Mouse (Mus musculus) gonadal fat pad, adult 2 months (tissue): ENCODE measurements around the gene Slc23a2. TPM values are rescaled to one million over a fixed set of nuclear protein-coding genes. Genes with fewer than 3 reads are reported as not detected.

ENCODE experiments used
- DNase-seq: peaks from one replicate; pipeline ENCODE4 v3.0.0-alpha.2; 2012; ENCODE audit warnings: low read depth
- polyA plus RNA-seq: library from polyadenylated mRNA; depleted of rRNA; stranded (reverse); fragments of >200 nt; gene quantifications from 2 replicates; pipeline ENCODE4 v1.2.3, GENCODE M21; 2012

Gene Slc23a2
- polyA plus RNA-seq, 1 experiment = 17.5 TPM

DNA sequence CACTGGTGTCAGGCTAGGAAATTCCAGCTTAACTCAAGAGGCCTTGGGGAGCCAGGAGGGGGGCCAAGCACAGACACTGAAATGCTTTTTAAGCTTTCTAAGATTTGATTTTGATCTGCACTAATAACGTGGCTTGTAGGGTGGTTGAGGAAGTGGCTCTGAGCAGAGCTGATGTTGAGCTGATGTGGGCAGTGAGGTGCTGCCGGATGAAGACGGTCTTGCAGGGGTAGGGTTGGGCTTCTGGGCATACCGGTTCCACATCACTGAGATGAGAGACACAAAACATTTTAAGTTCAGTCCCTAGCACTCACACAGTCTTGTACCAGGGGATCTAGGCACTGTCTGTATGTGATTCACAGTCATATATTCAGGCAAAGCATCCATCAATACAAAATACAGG, 46.5 kb downstream of the Slc23a2 start:
- DNase-seq = no peak

DNA sequence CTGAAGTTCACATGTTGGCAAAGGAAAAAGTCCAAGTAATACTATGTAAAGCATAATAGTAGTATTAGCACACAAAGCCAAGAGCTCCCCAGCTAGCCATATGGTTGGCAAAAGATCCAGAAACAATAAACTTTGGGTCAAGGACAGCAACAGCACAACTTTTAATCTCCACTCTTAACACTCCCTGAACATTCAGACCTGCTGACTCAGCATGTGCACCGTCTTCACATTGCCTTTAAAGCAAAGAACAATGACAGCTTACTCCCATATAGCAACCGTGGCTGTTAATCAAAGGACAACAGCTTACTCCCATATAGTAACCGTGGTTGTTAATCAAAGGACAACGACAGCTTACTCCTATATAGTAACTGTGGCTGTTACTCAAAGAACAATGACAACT, 48.3 kb downstream of the Slc23a2 start:
- DNase-seq = no peak

DNA sequence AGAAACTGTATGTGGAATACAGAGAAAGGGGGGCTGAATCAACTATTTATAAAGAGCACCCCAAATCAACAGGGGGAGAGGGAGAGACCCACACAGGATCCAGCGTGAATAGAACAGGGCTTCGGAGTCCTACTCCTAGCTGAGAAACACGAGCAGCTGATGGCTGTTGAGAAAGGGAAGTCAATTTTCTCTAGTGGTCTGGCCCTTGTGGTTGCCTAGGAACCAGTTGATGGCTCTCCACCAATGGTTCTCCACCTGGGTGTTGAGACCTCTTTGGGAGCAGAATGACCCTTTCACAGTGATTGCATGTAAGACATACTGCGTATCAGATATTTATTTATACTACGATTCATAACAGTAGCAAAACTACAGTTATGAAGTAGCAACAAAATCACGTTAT, 49.1 kb downstream of the Slc23a2 start:
- DNase-seq = no peak

DNA sequence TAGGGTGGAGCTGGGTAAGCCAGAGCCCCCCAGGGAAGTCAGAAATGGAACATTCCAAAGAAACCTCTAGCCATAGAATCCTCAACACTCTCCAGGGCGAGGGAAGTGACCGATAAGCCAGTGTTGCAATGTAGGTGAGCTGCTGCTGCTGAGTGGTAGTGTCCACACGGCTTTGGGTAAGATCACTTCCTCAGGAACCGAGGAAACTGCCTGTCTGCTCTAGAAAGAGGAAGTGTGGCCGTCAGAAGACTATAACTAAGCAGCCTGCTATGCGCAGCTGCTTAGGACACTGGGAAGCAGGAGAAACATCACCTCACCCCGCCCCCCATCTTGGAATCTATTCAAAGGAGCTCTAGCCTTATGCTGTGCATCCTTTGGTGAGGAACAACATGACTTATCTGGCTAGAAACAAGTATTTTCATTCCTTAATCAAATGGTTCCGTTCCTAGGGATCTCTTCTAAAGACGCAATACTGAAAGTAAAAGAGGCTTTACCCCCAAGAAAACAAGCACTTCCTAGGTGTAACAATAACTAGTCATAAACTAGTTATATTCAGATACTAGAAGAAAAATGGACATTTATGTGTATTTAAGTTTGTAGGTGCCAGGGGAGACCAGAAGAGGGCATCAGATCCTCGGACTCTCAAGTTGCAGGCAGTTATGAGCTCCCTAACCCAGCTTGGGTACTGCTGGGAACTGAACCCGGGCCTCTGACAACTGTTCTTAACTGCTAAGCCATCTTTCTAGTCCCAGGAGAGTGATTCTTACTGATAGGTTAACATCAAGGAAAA, 50.3 kb downstream of the Slc23a2 start:
- no peak for DNase-seq

DNA sequence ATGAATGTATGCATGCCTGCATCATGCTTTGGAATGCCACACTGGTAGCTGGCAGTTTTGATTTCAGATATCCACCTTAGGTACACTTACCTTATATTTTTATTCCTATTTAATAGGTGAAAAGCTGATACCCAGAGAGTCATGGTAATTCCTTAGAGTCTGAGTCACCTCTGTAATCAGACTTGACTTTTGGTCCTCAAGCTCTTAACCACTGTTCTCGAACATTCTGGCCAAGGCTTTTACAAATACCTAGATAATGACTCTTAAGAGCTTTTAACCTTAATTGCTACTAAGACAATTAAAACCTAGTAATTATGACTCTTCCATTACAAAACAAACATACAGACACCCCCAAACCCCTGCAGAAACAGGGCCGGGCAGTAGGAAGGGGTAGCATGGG, 51.2 kb downstream of the Slc23a2 start:
- DNase-seq = no peak

DNA sequence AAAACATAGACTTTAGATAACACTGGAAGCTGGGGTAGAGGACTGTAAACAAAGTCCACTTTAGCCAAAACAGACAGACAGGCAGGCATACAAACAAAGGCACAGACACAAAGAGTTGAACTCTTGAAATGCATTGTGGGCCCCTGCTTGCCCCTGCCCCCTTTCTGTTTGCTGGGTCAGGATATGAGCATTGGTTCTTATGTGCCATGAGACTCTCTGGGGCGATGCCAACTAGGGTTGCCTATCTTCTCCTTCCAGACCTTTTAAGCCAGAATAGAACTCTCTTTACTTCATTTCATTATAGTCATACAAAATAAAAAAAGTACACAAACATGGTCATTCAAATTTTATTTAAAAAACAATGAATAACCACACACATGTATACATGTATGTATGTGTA, 51.6 kb downstream of the Slc23a2 start:
- no peak for DNase-seq

DNA sequence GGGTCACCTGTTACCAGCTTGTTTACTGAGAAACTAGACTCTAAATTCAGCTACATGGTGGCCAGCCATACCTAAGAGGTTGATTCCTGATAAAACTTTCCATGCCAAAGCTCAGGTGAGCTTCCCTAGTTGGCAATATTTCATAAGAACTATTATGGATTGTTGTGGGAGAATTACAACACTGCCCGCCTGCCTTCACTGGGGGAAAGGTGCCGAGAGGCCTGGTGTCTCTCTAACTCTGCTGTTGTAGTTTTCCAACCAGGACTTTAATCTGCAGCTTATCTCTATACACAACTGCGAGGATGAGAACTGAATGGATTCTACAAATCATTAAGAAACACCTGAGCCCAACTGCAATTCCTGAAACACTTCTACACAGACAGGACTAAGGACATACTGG, 52.2 kb downstream of the Slc23a2 start:
- peak; percentile 84 for DNase-seq

DNA sequence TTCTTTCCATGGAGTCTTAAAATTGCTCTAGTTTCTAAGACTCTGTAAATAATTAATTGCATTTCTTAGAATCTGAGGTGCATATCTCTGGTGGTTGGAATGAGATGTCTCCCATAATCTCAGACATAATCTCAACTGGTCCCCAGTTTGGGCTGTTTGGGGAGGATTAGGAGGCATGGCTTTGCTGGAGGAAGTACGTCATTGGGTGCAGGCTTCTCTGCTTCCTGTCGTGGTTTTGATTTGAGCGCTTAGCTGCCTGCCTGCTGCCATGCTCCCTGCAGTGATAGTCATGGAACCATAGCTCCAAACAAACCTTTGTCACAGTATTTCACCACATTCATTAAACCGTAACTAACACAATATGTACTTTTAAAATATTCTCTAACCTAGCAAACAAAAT, 53.2 kb downstream of the Slc23a2 start:
- DNase-seq = no peak

DNA sequence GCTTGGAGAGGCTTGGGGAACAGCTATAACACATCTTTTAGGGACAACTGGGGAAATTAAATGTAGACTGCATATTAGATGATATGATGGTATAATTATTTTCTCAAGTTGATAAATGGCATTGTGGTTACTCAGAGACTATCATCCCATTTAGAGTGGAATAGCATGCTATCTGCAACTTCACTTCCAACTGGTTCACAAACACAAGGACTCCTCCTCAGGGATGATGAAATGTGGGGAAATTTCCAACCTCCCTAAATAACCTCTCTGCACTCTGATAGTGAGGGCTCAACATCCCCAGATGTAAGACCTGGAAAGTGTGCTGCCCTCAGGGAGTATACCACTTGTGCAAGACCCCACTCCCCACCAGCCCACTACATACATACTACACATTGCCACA, 60.1 kb downstream of the Slc23a2 start:
- DNase-seq = no peak

DNA sequence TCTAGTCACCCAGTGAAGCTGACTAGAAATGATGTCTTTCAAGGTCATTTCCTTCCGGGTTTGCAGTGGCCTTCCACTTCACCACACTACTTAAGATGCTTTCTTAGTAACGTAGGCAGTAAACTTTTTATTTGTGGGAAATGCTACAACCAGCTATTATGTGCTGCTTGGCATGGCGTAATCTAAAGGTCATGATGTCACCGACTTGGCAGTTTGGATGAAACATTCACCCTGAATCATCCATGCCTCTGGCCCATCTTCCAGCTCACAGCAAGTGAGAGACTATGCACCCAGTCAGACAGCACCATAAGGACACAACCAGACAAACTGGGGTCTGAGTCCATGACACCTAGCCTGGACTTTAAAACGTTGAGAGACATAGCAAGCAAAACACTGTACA, 60.5 kb downstream of the Slc23a2 start:
- DNase-seq = no peak

DNA sequence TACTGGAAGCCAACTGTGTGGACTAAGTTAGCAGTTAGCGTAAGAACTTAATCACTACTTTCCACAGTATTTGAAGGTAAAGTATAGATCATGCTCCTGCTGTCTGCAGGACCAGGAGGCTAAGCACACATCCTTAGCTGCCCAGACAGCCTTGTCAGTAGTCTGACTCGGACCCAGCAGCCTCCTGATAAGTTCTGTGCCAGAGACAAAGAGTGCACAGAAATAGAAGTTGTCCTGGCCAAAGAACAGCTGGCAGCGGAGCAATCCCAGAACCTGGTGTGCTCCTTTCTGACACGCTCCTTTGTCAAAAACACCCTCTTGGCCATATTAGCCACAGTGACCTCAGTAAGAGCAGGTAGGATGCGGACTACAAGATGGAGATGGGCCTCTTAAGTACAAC, 65.8 kb downstream of the Slc23a2 start:
- no peak for DNase-seq

DNA sequence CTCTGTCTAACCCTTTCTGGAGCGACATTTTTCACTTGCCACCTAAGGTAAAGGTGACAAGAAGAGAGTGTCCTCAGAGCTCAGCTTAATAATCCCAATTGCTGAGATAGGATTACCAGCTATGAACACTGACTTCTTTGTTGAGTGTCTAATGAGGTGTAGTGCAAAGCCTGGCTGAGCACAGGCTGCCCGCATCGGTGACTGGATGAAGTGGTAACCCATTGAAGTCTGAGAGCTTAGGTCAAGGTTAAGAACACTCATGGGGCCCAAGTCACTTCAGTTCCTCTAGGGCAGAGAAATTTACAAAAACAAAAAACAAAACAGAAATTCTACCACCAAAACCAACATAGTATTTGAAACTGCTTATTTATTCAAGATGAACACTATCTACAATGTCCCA, 71.9 kb downstream of the Slc23a2 start:
- no peak for DNase-seq

DNA sequence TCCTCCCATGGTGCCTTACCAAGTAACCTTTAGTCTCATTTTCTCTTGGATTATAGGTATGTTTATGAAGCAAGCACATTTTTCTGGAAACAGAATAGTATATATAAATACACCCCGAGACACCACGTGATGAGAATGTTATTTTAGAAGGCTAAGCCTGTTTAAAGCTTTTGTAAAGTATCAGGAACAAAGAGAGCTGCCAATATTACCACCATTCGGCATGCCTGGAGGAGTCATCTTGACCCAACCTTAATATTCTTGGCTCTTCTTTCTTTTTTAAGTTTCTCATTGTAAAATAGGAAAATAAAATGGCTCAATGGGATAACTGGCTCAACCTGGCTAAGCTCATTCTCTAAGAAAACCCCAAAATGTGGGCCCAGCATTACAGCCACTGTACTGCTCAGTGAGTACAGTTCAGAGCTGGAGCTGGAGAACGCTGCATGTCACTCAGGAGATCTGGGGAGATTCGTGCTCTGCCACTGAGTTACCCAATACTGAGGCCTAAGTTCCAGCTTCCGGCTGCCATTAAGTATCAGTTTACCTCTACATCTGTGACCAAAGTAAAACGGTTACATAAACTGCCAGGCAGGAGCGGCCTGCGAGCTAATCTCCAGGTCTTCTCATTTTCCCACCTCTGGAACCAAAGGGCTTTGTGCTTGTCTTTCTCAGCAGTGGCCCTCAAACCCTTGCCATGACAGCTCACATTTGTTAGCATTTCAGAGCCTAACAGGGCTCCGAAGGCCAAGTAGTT, 74.7 kb downstream of the Slc23a2 start:
- peak; percentile 75 for DNase-seq

DNA sequence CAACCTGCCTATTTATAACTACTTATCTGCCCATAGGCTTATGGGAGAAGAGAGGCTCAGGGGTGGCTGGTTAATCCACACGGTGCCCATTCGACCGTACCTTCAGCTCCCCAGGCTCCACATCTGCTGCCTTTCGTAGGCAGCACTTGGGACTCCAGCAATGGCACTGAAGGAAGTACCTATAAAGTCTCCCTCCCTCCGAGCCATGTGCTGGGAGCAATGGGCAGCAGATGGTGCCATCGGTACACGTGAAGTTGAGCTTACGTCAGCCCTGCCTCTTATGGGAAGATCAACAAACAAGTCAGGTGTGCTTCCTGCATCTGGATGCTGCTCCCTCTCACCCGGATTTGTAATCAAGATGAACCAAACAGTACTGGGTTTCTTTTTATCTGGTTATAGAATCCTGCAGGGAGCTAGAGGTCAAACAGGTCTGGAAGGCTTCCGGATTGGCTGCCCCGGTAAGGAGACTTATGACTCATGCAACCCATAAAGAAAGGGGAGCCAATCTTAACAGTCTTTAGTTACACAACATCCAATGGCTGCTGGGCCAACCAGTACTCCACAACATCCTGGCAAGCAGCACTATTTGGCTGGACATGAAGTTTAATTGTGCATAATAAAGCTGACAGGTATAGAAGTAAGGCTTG, 80.6 kb downstream of the Slc23a2 start:
- peak; percentile 90 for DNase-seq

DNA sequence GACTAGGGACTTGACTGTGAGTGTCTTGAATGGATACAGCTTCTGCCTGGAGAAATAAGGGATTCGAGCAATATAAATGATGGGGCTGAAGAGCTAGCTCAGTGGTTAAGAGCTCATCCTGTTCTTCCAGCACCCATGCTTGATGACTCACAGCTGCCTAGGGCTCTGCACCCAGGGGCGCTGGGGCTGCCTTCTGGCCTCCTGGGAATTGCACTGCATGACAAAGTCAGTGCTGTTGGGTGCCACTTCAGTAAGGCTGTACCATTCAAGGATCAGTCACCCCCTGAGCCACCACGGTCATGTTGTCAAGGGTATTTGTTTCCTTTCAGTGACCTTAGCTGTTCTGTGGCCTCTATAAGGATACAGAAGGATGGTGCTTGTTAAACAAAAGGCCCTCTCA, 81.1 kb downstream of the Slc23a2 start:
- DNase-seq = no peak

DNA sequence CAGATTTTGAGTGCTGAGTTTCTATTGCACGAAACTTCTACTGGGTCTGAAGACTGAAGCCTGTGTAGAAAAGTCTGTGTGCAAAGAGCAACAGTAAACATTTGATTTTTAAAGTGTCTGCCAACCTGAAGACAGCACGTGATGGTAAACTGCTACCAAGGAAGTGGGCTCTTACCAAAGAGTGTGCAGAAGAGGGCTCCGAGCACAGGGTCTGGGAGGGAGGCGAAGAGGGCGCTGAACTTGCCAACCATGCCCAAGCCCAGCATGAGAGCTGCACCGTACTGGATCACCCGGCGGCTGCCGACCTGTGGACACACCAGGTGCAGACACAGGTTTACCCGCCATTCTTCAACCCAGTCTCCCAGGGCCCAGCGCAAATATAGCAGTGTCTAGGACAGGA, 83.0 kb downstream of the Slc23a2 start:
- DNase-seq = no peak

DNA sequence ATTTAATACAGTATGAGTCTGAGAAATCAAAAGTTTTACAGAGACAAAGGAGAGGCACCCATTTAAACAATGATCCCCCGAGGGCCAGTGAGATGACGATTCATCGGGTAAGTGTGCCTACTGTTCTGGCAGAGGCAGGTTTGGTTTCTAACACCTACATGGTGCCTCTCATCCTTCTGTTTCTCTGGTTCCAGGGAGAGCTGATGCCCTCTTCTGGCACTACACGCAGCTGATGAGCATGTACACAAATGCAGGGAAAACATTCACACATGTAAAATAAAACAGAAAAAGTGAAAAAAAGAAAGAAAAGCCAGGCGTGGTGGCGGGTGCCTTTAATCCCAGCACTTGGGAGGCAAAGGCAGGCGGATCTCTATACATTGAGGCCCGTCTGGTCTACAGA, 85.0 kb downstream of the Slc23a2 start:
- DNase-seq = no peak

DNA sequence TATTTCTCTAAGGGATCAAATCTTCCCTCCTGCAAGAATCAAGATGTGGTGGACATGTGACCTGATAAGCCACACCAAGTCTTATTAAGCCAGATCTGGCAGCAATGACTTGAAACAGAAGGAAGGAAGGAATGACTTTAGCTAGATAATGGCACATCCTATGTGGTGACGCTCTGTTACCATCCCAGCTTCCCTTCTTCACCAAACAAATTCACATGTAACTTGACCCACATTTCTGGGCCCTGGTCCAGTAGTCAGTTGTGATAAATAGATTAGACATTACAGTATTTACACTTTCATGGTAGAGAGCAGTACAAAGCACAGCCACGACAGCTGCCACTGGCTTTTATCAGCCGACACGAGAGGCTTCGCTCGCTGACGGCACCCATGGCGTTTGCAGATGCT, 89.6 kb downstream of the Slc23a2 start:
- no peak for DNase-seq

DNA sequence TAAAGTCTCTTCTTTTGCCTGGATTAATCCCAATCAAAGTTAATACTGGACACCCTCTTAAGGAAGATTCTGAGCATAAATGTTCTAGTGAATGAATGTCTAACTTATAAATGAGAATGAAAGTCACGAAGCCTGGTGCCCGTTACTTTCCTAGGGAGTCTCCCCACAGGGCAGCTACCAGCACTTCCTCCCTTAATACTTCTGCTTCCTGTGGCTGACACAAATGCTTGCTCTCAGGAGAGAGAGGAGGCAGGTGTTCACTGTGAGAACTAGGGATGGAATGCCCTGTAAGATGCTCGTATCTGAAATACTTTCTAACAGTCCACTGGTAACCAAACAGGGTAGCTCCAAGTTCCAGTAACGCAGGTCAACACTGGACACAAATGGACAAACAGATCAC, 91.1 kb downstream of the Slc23a2 start:
- DNase-seq = no peak

DNA sequence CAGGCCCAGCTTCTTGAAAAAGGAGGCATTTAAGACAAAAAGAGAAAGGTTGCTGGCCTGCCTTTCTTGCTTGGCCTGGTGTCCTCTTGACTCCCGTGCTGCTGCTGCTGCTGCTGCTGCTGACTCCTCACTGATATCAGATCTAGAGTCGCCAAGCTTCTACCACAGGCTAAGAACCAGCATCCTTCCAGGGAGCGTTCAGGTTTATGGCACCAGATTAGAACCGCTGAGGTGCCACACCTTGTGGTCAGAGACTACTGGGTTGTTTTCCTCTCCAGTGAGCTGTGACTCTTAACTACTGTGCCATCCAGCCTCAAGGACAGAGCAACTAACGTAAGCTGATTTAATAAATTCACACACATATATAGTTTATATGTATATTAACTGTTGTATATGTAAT, 93.1 kb downstream of the Slc23a2 start:
- no peak for DNase-seq

DNA sequence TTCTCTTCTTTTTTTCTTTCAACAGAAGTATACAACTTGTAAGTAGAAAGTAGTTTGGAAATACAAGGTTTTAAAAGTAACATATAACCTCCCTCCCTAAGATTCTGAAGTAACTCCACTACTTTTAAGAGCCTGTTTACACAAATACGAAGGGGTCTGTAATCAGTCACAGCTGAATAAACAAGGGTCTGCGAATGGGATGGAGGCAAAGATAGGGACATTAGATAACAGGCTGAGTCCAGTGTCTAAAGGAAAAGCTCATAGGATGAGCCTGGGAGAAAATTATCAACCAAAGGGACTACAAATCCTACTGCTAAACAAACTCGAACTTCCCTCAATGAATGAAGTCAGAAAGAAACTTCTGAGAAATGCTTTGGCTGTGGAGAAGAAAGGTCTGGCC, 95.0 kb downstream of the Slc23a2 start:
- DNase-seq = no peak

DNA sequence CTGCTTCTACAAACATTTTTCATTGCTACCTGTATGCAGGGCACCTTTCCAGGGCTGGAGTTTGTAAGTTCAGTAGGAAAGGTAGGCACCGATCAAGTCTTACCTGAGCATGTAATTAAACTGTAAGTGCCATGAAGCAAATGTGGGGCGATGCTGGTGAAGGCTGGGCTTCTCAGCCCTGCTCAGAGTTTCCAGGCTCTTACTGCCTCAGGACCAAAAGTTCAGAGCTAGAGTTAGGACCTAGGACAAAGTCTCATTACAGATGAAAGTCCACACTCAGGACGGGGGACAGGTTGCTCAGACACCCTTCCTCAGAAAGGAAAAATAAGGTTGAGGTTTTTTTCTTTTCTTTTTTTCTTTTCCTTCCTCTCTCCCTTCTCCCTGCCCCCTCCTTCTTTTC, 95.4 kb downstream of the Slc23a2 start:
- DNase-seq = no peak

DNA sequence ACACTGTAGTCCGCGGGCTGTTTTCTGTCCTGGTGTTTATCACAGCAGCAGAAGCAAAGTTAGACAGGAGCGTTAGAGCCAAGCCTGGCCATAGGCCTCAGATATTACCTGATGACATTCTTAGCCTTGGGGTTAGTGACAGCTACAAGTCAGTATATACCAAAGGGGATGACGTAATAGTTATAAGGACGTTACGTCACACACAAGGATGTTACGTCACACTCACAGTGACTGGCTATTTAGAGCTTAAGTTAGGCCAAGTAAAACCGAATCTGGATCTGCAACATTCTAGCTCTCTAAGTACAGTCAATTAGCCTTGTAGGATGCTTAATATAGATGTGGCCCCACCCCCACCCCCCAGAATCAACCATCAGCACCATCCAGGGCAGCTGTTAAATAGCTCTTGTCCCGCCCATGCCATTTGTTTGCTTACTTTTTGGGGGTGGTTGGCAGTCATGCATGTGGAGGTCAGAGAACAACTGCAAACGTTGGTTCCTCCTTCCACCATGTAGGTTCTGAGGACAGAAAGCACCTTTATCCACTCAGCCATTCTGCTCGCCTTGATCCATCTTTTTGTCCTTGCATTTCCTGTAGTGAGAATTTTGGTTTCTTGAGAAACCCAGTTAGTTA, 96.7 kb downstream of the Slc23a2 start:
- DNase-seq = no peak
